Mouse (Mus musculus): ENCODE results near the gene Tedc1. TPM values are rescaled to one million over a fixed set of nuclear protein-coding genes. Genes with fewer than 3 reads are reported as not detected.
"Not testable (repeated sequence)": the region's sequence is repeated elsewhere in the genome, so short reads cannot be mapped to it uniquely, and the experiment has no call there.

The Tedc1 gene
- polyA plus RNA-seq, 1 experiment: 1.3 TPM

DNA sequence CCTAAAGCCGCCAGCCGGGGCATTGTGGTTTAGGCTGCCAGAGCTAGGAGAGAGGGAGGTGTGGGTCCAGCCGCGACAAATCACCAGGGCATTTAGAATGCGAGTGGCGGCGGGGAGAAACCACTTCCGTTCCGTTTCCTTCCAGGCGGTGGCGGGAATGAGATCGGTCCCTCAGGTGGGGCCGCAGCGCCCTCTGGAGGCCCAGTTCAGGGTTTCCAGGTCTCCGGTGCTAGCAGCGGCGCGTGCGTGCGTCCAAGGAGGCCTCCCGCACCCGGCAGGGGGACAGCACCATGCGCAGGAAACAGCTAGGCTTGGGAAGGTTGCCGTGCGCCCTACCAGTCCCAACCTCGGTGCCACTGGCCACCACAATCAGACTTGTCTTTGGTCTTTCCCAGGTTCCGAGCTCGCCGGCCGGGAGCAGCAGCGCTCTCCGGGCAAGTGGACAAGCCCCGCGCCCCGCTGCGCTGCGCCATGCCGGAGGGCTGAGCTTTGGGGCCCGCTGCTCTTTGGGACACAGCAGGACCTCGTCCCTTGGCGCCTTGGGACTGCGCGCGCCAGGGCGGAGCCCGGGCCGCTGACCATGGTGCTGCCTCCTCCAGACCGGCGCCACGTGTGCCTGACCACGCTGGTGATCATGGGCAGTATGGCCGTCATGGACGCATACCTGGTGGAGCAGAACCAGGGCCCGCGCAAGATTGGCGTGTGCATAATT, 31.5 kb downstream of the Tedc1 start:
- DNase-seq: peak; percentile 59
- 4% methylated on average over 56 of the region's 56 CpGs for WGBS

DNA sequence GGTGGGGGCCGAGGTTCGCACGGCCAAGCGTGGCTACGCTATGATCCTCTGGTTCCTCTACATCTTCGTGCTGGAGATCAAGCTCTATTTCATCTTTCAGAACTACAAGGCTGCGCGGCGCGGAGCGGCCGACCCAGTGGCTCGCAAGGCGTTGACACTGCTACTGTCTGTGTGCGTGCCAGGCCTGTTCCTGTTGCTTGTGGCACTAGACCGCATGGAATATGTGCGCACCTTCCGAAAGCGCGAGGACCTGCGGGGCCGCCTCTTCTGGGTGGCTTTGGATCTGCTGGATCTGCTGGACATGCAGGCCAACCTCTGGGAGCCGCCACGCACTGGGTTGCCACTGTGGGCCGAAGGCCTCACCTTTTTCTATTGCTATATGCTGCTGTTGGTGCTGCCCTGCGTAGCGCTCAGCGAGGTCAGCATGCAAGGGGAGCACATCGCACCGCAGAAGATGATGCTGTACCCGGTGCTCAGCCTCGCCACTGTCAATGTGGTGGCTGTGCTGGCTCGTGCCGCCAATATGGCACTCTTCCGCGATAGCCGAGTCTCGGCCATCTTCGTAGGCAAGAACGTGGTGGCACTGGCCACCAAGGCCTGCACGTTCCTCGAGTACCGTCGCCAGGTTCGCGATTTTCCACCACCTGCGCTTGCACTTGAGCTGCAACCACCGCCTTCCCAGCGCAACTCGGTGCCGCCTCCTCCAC, 32.3 kb downstream of the Tedc1 start:
- Histone ChIP-seq H3K27ac (ENCODE audit: insufficient read depth, low read depth, low read length) (no peak overlapping the region), H3K27me3 (replicated peaks; ENCODE audit: control insufficient read depth, insufficient read depth, low read length) (no peaks in the 10 kb centered on the region), H3K4me1 (ENCODE audit: control insufficient read depth, insufficient read depth, low read length) (no peaks in the 10 kb centered on the region), H3K36me3 (ENCODE audit: control insufficient read depth, insufficient read depth, low read length) (no peaks in the 10 kb centered on the region), H3K4me3 (ENCODE audit: insufficient read depth, low read depth, low read length) (no peak overlapping the region)
- no peak for DNase-seq
- WGBS: 89% methylated on average over 51 of the region's 51 CpGs
- TF ChIP-seq CTCF (conservative IDR thresholded peaks at IDR 0.05; ENCODE audit: insufficient read depth, insufficient read length, low read depth, low read length) (no peak), POLR2A (IDR thresholded peaks at IDR 0.05; ENCODE audit: low read depth, low read length) (no peak)

More for the DNA sequence above, 31.5 kb downstream of the Tedc1 start:
- no peaks in the 10 kb centered on the region for H3K27me3 ChIP-seq (replicated peaks; ENCODE audit: control insufficient read depth, insufficient read depth, low read length)
- no peaks in the 10 kb centered on the region for H3K4me1 ChIP-seq (ENCODE audit: control insufficient read depth, insufficient read depth, low read length)
- H3K36me3 ChIP-seq (ENCODE audit: control insufficient read depth, insufficient read depth, low read length): no peaks in the 10 kb centered on the region
- TF ChIP-seq CTCF (conservative IDR thresholded peaks at IDR 0.05; ENCODE audit: insufficient read depth, insufficient read length, low read depth, low read length): peak; percentile 46
- no peak for TF ChIP-seq POLR2A (IDR thresholded peaks at IDR 0.05; ENCODE audit: low read depth, low read length)
- H3K4me3 ChIP-seq (ENCODE audit: insufficient read depth, low read depth, low read length): peak overlapping the region; percentile 23; the same call in 1 of the 2 replicates
- no peak overlapping the region for H3K27ac ChIP-seq (ENCODE audit: insufficient read depth, low read depth, low read length)

DNA sequence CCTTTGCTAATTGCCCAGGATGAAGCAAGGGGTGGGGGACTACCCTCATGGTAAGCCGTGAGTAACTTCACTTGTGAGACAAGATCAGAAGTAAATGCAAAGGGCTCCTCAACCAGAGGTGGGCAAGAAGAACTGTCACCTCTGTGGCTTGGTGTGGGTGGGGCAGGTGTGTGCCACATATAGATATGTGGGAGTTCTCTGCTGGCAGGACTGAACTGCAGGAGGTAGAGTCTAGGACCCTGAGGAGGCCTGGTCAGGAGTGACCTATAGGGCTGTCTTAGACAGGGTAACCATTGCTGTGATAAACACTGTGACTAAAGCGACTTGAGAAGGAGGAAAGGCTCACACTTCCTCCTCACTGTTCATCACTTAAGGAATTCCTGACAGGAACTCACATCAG, 37.2 kb downstream of the Tedc1 start:
- no peak overlapping the region for H3K4me3 ChIP-seq (ENCODE audit: insufficient read depth, low read depth, low read length)
- no peaks in the 10 kb centered on the region for H3K27me3 ChIP-seq (replicated peaks; ENCODE audit: control insufficient read depth, insufficient read depth, low read length)
- DNase-seq: no peak
- no peaks in the 10 kb centered on the region for H3K36me3 ChIP-seq (ENCODE audit: control insufficient read depth, insufficient read depth, low read length)
- H3K4me1 ChIP-seq (ENCODE audit: control insufficient read depth, insufficient read depth, low read length): no peaks in the 10 kb centered on the region
- 40% methylated on average over 2 of the region's 2 CpGs for WGBS
- TF ChIP-seq POLR2A (IDR thresholded peaks at IDR 0.05; ENCODE audit: low read depth, low read length) (no peak), CTCF (conservative IDR thresholded peaks at IDR 0.05; ENCODE audit: insufficient read depth, insufficient read length, low read depth, low read length) (no peak)
- H3K27ac ChIP-seq (ENCODE audit: insufficient read depth, low read depth, low read length): no peak overlapping the region

DNA sequence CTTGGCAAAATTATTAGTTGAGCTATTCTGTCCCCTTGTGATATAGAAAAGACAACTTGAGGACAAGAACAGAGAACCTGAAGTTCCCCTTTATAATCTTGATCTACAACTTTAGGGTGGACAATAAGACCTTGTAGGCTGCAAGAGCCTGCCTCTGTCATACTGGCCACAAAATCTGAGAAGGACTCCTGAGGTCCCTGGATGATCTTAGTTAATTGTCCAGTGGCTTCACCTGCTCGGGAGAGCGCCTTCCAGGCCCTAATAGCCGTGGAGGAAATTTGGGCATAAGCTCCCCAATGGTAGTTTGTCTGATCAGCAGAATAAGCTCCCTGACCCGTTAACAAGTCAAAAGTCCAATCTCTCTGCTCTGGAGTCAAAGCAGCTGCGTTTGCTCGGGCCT, 42.9 kb downstream of the Tedc1 start:
- not testable (repeated sequence) for DNase-seq; H3K27me3 ChIP-seq (replicated peaks; ENCODE audit: control insufficient read depth, insufficient read depth, low read length); H3K27ac ChIP-seq (ENCODE audit: insufficient read depth, low read depth, low read length); H3K4me1 ChIP-seq (ENCODE audit: control insufficient read depth, insufficient read depth, low read length); H3K36me3 ChIP-seq (ENCODE audit: control insufficient read depth, insufficient read depth, low read length); H3K4me3 ChIP-seq (ENCODE audit: insufficient read depth, low read depth, low read length)
- WGBS: 93% methylated on average over 3 of the region's 6 CpGs

DNA sequence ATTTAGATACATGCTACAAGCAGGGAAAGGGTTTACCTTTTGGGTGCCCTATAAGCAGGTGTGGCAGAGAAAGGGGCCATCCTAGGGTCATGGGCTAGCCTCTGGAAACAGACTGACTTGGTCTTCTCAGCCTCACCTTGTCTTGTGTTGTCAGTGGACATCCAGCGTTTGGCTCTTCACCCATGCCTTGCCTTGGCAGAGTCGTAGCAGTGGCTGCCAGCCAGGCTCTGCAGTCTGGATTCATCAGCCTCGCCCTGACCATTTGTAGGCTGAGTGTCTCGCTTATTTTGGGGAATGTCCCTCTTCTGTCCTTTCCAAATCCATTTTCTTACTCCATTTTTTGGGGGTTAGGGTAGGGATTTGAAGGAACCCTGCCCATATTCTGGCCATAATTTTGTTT, 45.1 kb downstream of the Tedc1 start:
- no peak for DNase-seq
- no peaks in the 10 kb centered on the region for H3K36me3 ChIP-seq (ENCODE audit: control insufficient read depth, insufficient read depth, low read length)
- 96% methylated on average over 4 of the region's 4 CpGs for WGBS
- H3K4me1 ChIP-seq (ENCODE audit: control insufficient read depth, insufficient read depth, low read length): no peaks in the 10 kb centered on the region
- TF ChIP-seq POLR2A (IDR thresholded peaks at IDR 0.05; ENCODE audit: low read depth, low read length) (no peak), CTCF (conservative IDR thresholded peaks at IDR 0.05; ENCODE audit: insufficient read depth, insufficient read length, low read depth, low read length) (no peak)
- no peak overlapping the region for H3K27ac ChIP-seq (ENCODE audit: insufficient read depth, low read depth, low read length)
- no peak overlapping the region for H3K4me3 ChIP-seq (ENCODE audit: insufficient read depth, low read depth, low read length)
- H3K27me3 ChIP-seq (replicated peaks; ENCODE audit: control insufficient read depth, insufficient read depth, low read length): no peaks in the 10 kb centered on the region

DNA sequence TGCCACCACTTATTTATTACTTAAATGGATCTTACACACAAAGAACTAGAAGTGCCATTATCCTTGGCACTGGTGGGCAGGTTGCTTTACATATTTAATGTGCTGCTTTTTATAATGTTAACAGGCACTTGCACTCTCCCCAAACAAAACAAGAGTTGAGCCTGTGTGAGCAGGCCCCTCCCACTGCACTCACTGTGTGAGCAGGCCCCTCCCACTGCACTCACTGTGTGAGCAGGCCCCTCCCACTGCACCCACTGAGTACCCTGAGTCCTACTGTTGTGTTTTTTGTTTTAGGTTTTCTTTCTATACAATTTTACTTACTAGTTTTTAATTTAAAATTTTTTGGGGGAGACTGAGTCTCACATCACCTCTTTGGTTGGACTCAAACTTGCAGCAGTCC, 45.8 kb downstream of the Tedc1 start:
- H3K4me1 ChIP-seq (ENCODE audit: control insufficient read depth, insufficient read depth, low read length): no peaks in the 10 kb centered on the region
- no peaks in the 10 kb centered on the region for H3K36me3 ChIP-seq (ENCODE audit: control insufficient read depth, insufficient read depth, low read length)
- H3K27ac ChIP-seq (ENCODE audit: insufficient read depth, low read depth, low read length): no peak overlapping the region
- DNase-seq: no peak
- no peak for TF ChIP-seq CTCF (conservative IDR thresholded peaks at IDR 0.05; ENCODE audit: insufficient read depth, insufficient read length, low read depth, low read length)
- no peak for TF ChIP-seq POLR2A (IDR thresholded peaks at IDR 0.05; ENCODE audit: low read depth, low read length)
- H3K27me3 ChIP-seq (replicated peaks; ENCODE audit: control insufficient read depth, insufficient read depth, low read length): no peaks in the 10 kb centered on the region
- no peak overlapping the region for H3K4me3 ChIP-seq (ENCODE audit: insufficient read depth, low read depth, low read length)

DNA sequence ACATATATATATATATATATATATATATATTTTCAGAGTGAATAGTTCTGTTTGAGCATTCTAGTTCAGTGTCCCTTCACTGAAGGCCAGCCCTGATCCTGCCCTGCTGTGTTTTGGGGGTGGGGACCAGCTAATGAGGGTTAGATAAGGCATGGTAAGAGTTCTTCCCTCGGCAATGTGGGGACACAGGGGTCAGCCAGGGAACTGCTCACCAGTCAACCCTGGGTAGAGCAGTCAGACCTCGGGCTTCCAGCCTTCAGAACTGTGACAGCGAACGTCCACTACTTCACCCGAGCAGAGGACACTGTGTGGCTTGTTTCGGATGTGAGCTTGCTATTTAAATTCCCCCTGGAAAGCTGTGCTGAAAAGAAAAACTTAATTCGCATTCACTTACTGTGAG, 47.3 kb downstream of the Tedc1 start:
- Histone ChIP-seq H3K27ac (ENCODE audit: insufficient read depth, low read depth, low read length) (no peak overlapping the region), H3K36me3 (ENCODE audit: control insufficient read depth, insufficient read depth, low read length) (no peaks in the 10 kb centered on the region), H3K4me1 (ENCODE audit: control insufficient read depth, insufficient read depth, low read length) (no peaks in the 10 kb centered on the region), H3K27me3 (replicated peaks; ENCODE audit: control insufficient read depth, insufficient read depth, low read length) (no peaks in the 10 kb centered on the region), H3K4me3 (ENCODE audit: insufficient read depth, low read depth, low read length) (no peak overlapping the region)
- 75% methylated on average over 7 of the region's 7 CpGs for WGBS
- no peak for DNase-seq
- no peak for TF ChIP-seq CTCF (conservative IDR thresholded peaks at IDR 0.05; ENCODE audit: insufficient read depth, insufficient read length, low read depth, low read length)
- no peak for TF ChIP-seq POLR2A (IDR thresholded peaks at IDR 0.05; ENCODE audit: low read depth, low read length)
